Mouse (Mus musculus): ENCODE measurements around the gene Sult3a1. TPM values are rescaled to one million over a fixed set of nuclear protein-coding genes. Genes with fewer than 3 reads are reported as not detected.

Sult3a1 gene
- polyA plus RNA-seq, 1 experiment from 2014 or later, result not detected

Other genes starting within 250 kb of the Sult3a1 start
- 1.3 and 3.4 TPM in 2 replicates for gene Clvs2, start 233.0 kb upstream of the Sult3a1 start, polyA plus RNA-seq (2016; fragmentation: Nextera tagmentation; extraction: Ambion mirVana)
- not detected in 2 replicates for gene Sult3a2, start 71.0 kb upstream of the Sult3a1 start, polyA plus RNA-seq (2016; fragmentation: Nextera tagmentation; extraction: Ambion mirVana)
- 0.09 and 0.11 TPM in 2 replicates for gene Rsph4a, start 47.4 kb downstream of the Sult3a1 start, polyA plus RNA-seq (2016; fragmentation: Nextera tagmentation; extraction: Ambion mirVana)
- gene Zup1, start 93.5 kb downstream of the Sult3a1 start, polyA plus RNA-seq (2016; fragmentation: Nextera tagmentation; extraction: Ambion mirVana), result 21.1 and 25.0 TPM in 2 replicates
- 134 and 154 TPM in 2 replicates for gene Rwdd1, start 161.9 kb downstream of the Sult3a1 start, polyA plus RNA-seq (2016; fragmentation: Nextera tagmentation; extraction: Ambion mirVana)
- not detected in 2 replicates for gene Trappc3l, start 179.9 kb downstream of the Sult3a1 start, polyA plus RNA-seq (2016; fragmentation: Nextera tagmentation; extraction: Ambion mirVana)
- gene Calhm4, start 186.6 kb downstream of the Sult3a1 start, polyA plus RNA-seq (2016; fragmentation: Nextera tagmentation; extraction: Ambion mirVana), result not detected in 2 replicates
- gene Calhm5, start 238.8 kb downstream of the Sult3a1 start, polyA plus RNA-seq (2016; fragmentation: Nextera tagmentation; extraction: Ambion mirVana), result 0.10 and 0.17 TPM in 2 replicates

Measured in midbrain, embryonic 10.5 days (tissue).